Mouse (Mus musculus): ENCODE measurements at regions not wholly inside any gene's neighbourhood (a gene's known extent, or its start where the extent isn't known, plus 50 kb on each side); places are given as distances from the start of the nearest gene placed in this dataset.
"Not testable (repeated sequence)": the region's sequence is repeated elsewhere in the genome, so short reads cannot be mapped to it uniquely, and the experiment has no call there.

DNA sequence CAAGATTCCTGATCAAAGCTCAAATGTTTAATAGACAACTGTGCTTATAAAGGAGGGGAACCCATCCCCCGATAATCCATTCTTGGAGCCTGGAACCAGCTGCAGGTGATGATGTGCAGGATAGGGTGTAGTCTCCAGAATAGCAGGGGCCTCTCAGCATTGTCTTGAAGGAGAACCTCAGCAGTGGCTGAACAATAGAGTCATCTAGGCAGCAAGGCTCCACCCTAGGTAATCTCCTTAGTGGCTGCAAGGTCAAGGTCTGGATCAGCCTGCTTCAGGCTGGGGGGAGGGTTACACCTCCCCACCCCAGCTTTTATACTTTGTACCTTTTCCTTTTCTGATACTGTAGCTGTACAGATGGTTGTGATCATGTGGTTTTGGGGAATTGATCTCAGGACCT, 116.8 kb upstream of the Mettl4 start:
- no peak for DNase-seq (ENCODE audit: extremely low spot score, low spot score)

DNA sequence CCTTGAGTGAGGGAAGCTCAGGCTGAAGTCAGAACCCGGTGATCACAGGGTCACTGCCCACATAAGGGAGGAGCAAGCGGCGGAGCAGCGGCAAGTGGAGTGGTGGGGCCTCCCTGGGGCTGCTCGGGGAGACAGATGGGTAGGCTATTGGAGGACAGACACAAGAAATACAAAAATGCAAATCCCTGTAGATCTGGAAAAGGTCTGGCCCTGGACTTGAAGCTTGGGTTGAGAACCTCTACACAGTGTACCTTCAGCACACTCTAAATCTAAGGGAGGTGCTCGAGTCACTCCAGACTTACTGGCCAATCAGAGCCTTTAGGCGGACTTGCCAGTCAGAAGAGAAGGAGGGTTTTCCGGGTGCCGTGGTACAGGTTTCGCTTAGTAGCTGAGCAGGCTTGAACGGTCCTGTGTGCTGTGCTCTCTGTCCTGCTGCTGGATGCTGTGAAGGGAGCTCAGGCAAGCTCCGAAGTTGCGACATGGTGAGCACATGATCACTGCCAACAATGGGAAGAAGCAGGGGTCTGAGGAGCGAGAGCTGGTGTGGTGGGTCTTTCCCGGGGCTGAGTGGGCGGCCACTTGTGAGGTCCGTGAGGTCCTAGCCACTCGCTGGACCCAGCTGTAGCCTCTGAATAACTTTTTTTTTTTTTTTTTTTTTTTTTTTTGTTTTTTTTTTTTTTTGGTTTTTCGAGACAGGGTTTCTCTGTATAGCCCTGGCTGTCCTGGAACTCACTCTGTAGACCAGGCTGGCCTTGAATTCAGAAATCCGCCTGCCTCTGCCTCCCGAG, 114.9 kb upstream of the Mettl4 start:
- DNase-seq (ENCODE audit: extremely low spot score, low spot score): peak; percentile 78

DNA sequence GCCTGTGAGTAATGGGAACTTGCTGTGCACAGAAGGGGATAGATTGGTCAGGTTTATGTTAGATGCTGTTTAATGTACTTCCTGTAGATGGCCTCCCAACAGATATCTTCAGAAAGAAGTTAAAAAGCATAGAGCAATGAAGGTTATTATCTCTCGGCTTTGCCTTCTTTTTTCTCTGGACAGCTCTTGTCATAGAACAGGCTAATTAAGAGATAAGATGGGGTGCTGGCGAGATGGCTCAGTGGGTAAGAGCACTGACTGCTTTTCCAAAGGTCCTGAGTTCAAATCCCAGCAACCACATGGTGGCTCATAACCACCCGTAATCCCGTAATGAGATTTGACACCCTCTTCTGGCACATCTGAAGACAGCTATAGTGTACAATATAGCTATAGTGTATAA, 104.9 kb upstream of the Mettl4 start:
- not testable (repeated sequence) for DNase-seq (ENCODE audit: extremely low spot score, low spot score)

DNA sequence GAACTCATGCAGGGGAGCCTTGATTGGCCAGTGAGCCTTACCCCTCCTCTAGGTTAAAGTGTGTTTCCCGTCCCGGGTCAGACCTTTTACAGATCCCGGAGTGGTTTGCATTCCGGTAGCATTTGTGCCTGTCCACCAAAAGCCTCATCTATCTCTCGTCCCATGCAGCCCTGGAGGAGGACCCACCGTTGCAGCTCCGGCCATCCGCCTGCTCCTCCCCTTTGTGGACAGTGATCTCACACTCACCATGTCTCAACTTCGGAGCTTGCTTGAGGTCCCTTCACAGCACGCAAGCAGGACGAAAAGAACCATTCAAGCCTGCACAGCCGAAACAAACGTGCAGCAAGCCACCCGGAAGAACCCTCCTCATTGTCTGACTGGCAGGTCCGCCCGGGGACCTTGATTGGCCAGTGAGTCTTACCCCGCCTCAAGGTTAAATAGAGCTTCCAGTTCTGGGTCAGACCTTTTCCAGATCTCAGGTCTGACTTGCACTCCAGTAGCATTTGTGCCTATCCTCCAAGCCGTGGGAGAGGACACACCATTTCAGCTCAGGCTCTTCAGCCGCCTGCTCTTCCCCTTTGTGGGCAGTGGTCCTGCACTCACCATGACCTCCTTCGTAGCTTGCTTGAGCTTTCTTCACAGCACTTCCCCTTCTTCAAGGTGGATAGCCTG, 84.8 kb upstream of the Mettl4 start:
- DNase-seq (ENCODE audit: extremely low spot score, low spot score): peak; percentile 79

DNA sequence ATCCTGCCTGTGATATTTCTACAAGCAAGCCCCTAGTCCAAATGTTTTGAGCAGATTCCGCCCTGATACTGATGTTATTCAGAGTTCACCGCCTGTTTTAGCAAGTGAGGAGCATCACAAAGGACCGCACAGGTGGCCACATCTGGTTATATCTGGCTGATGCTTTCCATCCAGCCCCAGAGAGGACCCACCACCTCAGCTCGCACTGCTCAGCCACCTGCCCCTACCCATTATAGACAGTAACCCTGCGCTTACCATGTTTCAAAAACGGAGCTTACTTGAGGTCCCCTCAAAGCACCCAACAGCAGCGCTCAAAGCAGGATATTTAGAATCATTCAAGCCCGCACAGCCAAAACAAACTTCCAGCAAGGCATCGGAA, 84.2 kb upstream of the Mettl4 start:
- DNase-seq (ENCODE audit: extremely low spot score, low spot score): not testable (repeated sequence)

DNA sequence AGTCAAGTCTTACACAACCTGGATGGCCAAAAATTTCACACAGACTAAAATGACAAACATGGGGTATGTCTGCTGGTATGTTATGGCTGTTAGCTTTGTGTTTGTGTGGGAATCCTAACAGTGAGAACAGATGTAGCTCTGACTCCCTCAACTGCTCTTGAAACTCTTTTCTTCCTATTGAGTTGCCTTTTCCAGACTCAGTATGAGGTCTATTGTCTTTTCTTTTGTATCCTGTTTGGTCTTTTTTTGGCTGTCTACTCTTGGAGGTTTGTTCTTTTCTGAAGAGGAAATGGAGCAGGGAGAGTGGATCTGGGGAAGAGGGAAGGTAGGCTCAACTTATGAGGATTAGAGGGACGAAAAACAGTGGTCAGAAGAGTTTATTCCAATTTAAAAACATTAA, 76.6 kb upstream of the Mettl4 start:
- not testable (repeated sequence) for DNase-seq (ENCODE audit: extremely low spot score, low spot score)

DNA sequence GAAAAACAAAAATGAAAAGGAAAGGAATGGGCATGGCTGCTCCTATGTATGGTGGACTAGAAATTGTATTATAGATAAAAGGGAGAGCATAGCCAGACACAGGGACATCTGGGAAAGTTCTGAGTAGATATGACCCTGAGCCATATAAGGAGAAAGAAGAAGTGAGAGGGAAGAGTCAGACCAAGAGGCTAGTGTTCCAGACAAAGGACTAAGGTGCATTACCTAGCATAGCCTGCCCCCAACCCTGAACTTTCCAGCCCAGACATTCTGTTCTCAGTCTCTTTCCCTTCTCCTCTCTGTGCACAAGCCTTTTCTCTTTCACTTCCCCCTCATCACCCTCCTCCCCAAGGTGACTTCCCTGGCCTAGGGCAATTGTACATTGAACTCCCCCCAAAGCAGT, 58.9 kb upstream of the Mettl4 start:
- DNase-seq (ENCODE audit: extremely low spot score, low spot score): no peak
